Mouse (Mus musculus): ENCODE measurements around the gene Kif1a. TPM values are rescaled to one million over a fixed set of nuclear protein-coding genes. Genes with fewer than 3 reads are reported as not detected.

Gene Kif1a
- polyA plus RNA-seq, 1 experiment from 2014 or later, result 0.20 TPM

DNA sequence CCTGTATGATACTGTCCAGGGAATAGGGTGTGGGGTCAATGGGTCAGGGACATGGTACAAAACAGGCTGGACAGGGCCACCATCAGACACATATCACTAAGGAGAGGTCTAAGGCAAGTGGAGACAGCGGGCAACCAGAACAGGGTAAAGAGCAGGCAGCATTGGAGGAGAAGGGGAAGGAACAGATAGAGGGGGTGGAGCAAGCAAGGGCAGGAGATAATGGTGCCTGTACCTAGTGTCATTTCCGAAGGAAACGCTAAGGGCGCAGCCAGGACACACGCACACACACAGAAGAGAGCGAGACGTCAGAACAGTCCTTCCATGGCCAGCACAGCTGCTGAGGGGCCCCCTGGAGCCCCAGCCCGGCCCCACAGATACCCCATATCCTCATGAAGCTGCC, 75.2 kb downstream of the Kif1a start:
- no peak for DNase-seq (ENCODE audit: low spot score)

DNA sequence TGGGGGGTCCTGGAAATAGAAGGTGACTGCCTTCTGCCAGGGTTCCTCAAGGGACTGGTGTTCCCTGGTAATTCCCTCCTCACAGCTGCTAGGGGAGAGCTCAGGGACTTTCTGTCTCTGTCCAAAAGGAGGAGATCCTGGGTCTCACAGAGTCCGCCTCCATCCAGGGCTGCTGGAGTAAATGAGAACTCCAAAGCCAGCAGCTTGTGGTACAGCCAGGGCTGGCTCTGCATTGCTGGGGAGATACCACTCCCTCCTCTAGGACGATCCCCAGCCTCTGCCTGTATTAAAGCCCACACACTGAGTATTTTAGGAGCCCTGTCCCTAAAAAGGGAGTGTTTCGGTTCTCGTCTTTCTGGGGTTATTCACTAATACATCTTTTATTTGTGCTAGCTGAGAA, 81.1 kb downstream of the Kif1a start:
- DNase-seq (ENCODE audit: low spot score), result no peak

DNA sequence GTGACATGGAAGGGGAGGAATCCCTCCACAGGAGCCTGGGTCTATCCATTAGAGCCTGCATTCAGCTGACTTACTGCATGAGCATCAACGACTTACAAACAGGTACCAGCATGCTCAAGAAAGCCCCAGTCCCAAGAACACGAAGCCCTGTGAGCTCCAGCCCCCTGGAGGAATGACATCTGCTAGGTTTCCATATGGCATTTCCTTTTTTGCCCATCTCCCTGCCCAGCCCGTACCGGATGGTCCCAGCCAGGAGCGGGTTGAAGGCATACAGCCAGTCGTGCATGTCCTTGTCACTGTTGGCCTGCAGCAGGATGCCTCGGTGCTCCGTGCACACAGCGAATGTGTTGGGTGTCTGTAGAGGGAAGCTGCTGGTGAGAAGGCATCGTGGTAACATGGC, 83.0 kb downstream of the Kif1a start:
- no peak for DNase-seq (ENCODE audit: low spot score)

DNA sequence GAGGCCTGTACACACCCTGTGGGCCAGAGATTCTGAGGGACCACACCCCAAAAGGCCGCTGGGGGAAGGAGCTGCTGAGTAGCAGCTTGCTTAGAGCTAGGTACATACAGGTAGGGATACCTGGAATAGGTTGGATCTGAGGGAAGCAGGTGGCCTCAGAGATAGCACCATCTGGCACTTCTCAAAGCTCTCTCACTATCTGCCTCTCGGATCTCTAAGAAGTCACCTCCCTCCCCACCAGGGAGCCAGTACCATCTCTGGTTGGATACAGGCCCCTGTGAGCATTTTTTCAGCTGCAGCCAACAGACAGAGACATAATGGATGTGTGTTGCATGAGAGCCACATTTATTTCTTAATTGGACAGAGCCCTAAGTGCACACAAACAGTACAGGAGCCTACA, 86.6 kb downstream of the Kif1a start:
- DNase-seq (ENCODE audit: low spot score), result no peak

DNA sequence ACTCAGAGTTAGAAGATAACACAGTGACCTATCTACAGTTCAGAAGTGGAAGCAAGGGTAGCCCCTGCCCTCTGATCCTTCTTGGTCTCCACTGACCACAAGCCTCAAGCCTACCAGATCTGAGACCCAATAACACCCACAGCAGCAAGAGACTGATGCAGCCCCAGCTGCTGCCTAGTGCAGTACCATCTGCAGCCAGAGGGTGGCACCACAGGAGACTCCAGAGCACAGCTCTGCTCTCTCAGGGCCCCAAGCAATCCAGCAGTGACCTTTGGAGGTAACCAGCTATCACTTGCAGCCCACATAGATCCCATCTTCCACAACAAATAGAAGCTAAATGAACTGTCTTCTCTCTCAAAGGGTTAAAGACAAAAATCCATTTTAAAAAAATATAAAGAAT, 87.3 kb downstream of the Kif1a start:
- peak; percentile 45 for DNase-seq (ENCODE audit: low spot score)

DNA sequence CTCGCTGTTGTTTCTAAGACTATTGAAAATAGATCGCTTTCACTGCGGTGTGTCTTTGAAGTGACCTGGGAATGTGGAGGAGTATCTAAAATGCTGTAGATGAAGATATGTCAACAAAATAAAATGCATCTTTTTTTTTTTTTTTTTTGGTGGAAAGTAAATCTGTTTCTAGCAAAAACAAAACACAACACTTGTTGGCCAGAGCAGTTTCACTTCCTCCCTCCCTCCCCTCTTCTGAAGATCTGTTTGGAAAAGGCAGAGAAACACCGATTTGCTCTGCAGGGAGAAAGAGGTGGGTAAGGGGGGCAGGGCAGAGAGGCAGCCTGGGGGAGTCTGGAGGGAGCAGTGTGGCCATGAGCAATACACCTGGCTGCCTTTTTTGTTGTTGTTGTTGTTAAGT, 88.4 kb downstream of the Kif1a start:
- DNase-seq (ENCODE audit: low spot score), result no peak

DNA sequence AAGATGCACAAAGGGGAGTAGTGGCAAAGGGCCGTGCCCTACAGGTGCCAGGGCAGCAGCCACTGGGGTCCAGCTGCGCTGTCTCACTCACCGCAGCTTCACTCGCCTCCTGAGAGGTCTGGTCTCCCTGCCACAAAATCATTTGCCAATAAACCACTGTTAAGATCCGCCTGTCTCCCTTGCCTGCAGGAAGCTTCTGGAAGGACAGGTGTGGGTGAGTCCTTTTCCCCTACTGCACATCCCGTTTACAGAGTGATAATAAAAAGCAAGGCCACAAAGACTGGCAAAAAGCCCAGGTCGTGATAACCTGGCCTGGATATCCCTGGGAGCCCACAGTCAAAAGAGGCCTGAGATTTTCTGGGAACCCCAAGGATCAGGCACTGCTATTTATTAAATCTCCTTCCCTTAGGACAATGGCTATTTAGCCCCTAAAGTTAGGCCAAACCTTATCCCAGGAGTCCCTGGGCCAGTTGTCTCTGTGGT, 89.6 kb downstream of the Kif1a start:
- DNase-seq (ENCODE audit: low spot score), result no peak

DNA sequence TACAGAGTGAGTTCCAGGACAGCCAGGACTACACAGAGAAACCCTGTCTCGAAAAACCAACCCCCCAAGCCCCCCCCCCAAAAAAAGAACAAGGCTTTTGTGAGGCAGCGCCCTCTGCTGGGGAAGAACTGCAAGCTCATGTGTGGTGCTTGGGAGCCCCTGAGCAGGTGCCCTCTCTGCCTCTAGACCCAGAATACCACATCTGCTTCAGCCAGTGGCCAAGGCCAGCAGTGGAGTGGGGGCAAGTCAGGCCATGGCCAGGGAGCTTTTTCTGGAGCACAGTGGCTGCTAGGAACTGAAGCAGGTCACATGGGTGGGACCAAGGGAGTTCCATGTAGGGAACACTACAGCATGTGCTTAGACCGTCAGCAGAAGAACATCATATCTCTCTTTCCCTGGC, 91.0 kb downstream of the Kif1a start:
- peak; percentile 19 for DNase-seq (ENCODE audit: low spot score)

DNA sequence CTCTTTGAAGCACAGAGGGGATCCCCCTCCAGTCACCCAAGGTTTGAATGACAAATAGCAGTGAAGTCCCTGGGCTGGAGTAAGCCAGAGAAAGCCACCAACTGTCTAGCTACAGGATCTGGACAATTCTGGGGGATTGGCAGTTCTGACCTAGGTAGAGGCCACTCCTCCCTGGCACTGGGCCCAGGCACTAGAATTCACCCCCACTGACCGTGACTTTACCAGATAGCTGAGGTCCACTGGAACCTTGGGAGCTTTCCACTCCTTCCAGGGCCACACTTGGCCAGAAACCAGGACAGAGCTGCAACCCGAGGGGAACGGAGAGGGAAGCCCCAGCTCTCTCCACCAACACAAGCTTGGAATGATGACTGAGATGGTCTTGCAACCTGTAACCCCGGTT, 92.6 kb downstream of the Kif1a start:
- no peak for DNase-seq (ENCODE audit: low spot score)

DNA sequence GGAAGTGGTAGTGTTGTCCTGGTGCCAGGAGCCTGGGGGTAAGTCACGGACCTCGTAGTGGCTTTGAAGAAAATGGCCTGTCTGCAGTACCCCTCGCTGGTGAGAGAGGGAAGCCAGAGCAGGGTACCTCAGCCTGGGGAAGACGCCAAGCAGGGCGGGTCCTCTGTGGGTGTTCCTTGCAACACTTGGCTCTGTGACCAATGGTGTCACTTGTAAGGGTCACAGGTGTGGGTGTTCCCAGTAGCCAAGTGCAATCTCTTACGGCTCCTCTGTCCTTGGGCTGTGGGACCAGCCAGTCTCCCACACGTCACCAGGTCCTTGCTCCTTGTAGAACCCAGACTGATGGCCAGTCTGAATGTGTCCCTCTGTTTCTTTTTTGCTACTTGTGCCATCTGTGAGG, 95.7 kb downstream of the Kif1a start, which contains the start of gene Aqp12:
Aqp12 (plus strand) TSS at position 274 of the 400 bp plus-strand sequence.
- DNase-seq (ENCODE audit: low spot score), result no peak

DNA sequence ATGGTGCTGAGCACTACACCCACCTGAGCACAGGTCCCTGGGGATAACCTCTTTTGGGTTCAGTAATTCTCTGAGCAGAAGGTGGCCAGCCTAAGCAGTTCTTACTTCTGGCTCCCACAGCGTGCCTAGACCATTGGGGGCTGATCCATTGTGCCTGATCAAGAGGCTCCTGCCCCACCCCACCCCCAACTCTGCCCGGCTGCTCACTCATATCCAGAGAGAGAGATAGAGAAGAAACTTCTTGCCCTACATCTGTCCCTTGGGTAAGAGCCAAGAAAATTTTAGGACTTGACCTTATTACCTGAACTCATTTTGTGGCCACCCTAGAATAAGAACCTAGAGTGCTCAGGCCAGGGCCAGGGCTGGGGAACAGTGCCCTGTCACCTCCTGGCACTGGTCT, 108.9 kb downstream of the Kif1a start:
- DNase-seq (ENCODE audit: low spot score), result no peak

DNA sequence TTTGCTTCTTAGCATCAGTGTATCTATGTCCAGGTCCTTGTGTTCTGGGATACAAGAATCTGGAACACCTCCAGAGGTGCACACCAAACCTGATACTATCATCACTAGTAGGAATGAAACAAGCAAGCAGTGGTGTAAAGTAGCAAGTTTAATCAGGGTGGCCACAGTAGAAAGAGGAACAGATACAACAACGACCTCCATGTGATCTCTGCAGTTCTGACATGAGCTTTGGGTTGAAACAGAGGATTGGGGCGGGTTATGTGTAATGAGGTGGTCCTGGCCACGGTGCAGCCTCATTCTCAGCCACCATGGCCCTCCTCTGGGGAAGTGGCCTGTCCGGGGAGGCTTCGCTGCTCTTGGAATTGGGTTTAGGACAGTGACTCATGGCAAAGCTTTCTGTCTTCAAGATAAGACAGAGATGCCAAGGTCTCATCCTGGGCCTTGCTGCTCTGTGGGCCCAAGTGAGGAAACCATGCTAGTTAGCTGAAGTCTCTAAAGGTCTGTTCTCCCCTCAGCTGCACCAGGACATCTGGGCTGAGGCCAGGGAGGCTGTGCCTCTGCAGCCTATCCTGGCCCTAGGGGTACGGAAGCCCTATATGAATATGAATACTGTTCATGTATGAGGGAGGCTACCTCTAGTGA, 109.4 kb downstream of the Kif1a start:
- DNase-seq (ENCODE audit: low spot score), result no peak

DNA sequence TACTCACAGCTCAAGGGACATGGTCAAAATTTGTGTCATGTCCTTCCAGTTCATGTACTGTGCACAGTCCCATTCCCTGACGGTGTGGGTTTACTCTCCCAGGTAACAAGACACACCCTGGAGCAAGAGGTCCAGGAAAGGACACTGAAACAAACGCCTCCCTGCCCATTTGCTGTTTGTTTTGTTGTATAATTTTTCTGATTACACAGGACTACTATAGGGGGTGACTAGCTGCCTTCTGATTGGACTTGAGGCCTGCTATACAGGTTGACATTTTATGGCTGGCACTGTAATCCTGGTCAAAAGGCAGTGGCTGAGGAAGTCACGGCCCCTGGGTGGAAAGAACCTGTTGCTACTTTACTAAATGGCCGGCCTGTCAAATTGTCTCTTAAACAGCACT, 111.9 kb downstream of the Kif1a start:
- DNase-seq (ENCODE audit: low spot score), result no peak

DNA sequence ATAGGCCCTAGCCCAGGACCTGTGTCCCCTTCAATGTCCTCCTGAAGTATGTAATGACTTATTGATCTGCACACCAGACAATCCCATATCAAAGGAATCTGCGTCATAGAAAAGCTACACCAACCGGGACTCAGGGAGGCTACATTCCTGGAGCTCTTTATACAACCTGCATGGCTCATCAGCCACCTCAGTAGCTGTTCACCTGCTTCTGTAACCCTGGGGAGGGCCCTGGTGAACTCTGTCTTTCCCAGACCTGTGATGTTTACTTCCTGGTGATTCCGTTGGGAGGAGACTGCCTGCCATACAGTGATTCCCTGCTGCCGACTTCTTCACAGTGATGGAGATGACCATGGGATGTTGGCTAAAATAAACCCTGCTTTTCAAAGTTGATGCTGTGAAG, 112.9 kb downstream of the Kif1a start:
- no peak for DNase-seq (ENCODE audit: low spot score)

DNA sequence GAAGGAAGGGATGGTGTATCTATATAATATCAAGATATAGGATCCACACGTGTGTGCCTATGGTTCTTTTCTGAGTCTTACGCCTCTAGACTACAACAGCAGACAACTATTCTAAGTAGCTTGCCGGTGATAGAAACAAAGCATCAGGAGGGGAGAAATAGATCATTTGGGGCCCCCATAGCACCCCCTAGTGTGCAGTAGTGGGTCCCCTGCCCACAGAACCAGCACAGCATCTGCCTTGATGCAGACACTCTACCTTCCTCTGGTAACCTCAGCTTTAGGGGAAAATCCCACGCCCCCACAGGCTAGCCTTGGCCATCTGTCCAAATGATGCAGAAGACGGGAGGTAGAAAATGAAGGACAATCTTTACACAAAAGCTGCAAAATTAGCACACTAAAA, 116.8 kb downstream of the Kif1a start:
- DNase-seq (ENCODE audit: low spot score), result no peak

DNA sequence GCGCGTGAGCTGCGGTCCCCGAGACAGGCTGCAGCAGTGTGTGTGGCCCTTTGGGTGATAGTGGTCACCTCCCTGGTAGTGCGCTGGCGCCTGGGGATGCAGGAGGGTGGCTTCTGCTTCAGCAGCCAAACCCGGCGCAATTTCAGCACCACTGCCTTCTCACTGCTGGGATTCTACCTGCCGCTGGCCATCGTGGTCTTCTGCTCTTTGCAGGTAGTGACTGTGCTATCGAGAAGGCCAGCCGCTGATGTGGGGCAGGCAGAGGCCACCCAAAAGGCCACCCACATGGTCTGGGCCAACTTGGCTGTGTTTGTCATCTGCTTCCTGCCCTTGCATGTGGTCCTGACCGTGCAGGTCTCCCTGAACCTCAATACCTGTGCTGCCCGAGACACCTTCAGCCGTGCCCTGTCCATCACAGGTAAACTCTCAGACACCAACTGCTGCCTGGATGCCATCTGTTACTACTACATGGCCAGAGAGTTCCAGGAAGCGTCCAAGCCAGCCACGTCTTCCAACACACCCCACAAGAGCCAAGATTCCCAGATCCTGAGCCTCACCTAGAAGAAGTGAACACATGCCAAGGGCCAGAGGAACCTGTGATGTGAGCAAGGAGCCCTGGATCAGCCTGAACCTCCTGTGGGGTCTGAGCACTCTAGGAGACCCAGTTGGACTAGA, 118.7 kb downstream of the Kif1a start:
- DNase-seq (ENCODE audit: low spot score), result no peak

DNA sequence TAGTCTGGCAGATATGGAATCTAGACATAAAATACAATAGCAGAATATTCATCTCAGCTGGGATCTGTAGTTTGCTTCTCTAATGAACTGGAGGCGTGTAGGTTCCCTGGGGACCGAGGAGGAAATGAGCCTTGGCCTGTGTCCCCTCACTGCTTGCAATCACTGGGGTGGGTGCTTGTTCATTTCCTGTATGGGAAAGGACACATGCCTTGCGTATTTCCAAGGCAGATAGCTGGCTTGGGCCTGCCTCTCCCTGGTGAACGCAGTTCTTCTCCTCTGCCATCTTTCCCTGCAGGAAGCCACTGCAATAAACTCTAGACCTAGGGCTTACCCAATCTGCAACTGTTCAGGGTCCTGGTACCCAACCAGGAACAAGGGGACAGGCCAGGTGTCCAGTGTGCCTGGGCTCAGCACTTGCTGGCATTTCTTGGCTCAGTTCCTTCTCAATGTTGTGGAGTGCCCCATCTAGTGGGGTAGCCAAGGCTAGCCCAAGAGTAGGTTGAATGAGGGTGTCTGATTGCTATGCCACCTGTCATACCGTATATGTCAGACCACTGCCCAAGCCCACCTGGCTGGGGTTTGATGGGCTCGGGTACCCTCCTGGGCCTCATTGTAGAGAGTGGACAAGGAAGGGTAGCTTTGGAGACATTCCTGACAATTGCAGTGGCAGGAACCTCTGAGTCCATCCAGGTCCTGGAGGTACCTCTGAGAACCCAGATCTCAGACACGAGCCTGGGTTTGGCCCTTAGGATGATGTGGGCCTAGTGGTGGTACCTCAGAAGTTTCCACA, 120.5 kb downstream of the Kif1a start:
- DNase-seq (ENCODE audit: low spot score), result no peak

DNA sequence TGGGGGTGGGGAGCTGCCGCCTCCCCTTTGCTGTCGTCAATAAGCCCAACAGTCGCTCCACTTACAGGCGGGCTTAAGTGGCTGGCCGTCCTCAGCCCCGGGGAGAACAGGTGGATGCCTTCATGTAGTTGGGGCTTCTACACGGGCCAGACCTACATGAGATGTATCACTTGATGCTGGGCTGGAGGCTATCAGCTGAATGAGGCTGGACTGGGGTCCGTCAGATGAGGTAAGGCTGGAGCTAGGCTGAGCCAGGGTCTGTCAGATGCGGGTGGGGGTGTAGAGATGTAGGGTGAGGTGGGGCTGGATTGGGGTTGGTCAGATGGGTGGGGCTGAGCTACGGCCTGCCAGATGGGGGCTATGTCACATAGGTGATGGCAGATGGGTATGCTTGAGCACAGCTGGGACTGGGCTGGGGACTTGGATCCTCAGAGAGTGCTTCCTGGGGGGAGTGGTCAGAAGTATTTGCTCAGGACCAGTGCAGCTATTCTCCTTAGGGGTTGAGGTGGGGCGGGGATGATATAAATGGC, 122.6 kb downstream of the Kif1a start:
- DNase-seq (ENCODE audit: low spot score), result no peak

DNA sequence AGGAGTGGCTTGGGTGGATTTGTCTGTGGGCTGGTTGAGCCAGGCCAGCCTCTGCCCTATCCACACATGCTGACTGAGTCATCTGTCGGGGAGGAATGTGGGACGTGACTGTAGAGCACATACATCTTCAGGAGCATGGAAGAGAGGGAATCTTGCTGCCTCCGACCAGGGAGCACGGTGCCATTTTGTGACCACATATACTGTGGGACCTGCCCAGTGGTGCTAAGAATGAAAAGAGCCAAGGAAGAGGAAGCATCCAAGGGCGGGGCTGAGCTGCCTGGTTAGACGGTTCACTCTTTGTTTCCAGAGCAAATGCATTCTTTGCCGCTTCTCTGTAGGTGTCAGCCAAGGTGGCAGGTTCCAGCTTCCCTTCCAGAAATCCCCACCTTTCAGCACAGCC, 123.1 kb downstream of the Kif1a start:
- no peak for DNase-seq (ENCODE audit: low spot score)

DNA sequence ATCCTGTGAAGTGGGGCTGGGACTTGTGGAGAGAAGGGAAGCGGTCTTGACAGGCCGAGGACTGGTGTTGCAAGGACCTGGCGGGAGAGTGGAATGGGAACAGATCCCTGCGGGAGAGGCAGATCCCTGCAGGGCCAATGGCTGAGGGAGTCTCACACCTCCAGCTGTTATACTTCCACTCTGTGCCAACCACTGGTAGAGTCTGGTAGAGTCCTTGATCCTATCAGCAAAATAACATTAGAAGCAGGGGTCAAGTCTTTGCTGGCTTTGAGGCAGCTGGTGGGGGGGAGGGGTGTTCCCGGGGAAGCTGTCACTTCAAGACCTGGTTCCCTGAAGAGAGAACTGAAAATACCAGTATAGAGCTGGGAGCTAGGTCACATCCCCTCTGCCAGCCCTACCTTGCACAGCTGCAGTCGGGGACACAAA, 125.6 kb downstream of the Kif1a start:
- no peak for DNase-seq (ENCODE audit: low spot score)

DNA sequence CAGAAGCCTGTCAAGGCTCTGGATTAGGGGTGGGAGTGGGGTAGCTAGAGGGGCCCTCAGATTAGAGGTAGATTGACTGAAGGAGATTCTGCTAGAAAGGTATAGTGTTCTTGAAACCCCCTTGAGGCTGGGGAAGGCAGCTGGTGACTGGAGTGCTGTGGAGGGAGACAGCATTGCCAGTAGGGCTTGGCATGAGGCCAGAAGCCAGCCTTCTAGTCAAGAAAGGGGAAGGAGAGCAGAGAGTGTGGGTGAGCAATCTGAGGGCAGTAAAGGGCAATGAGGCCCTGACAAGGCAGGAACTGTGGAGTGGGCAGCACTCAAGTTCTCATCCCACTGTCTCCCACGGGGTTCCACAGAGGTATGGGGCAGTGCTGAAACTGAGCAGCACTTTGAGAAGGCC, 128.9 kb downstream of the Kif1a start:
- peak; percentile 16 for DNase-seq (ENCODE audit: low spot score)
